Mouse (Mus musculus) layer of hippocampus, postnatal 14 days (tissue): ENCODE measurements around the gene Mrgprb8. TPM values are rescaled to one million over a fixed set of nuclear protein-coding genes. Genes with fewer than 3 reads are reported as not detected.
"Not testable (repeated sequence)": the region's sequence is repeated elsewhere in the genome, so short reads cannot be mapped to it uniquely, and the experiment has no call there.

Experiments
- DNase-seq, 2 experiments: peaks; one replicate each; pipeline ENCODE4 v3.0.0; 2021 to 2022; ENCODE audit warnings: low spot score in 2 of 2, mixed read lengths in 1 of 2
- long read RNA-seq, 2 experiments: library from polyadenylated mRNA; stranded (forward); transcript quantifications; one replicate each; pipeline ENCODE4 v2.0.0; 2021
- total RNA-seq, 2 experiments: library from RNA; stranded (reverse); gene quantifications; 2 replicates each; pipeline ENCODE4 v1.2.3; 2021

Mrgprb8 gene
- total RNA-seq: not detected
- long read RNA-seq, experiment 1: 0 reads
- long read RNA-seq, experiment 2: 0 reads

DNA sequence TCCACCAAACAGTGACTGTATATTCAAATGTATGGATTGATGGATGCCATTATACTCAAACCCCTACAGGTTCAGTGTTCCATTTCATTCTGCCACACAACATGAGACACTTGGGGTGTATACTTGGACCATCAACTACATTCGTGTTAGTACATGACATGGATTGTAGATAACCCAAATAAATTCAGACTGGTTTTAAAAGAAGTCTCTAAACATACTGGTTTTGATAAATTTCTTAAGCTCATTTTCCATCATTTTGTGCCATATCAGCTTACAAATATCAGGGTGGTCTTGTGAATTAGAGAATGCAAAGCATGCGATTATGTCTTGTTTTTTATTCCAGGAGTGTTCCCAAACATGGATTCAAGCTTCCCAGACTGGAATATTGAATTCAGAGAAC is at the start of gene Mrgprb8:
Mrgprb8 (plus strand) TSS at position 301 of the 400 bp plus-strand sequence.
- no peak for DNase-seq

DNA sequence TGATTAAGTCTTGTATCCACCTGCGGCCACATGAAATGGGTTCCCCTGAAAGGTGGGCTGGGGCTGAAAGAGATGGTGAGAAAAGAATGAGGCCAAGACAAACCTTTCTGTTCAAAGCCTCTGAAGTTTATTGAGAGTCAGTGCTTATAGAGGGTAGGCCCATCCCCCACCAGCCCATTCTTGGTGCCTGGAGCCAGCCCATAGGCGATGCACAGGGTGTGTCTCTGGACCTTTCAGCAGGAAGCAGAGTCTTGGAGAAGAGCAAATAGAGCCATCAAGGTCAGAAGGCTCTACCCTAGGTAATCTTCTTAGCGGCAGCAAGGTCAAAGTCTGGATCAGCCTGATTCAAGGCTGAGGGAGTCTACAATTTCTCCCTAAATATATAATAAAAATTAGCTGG is 47.6 kb downstream of the Mrgprb8 start:
- DNase-seq: not testable (repeated sequence)

DNA sequence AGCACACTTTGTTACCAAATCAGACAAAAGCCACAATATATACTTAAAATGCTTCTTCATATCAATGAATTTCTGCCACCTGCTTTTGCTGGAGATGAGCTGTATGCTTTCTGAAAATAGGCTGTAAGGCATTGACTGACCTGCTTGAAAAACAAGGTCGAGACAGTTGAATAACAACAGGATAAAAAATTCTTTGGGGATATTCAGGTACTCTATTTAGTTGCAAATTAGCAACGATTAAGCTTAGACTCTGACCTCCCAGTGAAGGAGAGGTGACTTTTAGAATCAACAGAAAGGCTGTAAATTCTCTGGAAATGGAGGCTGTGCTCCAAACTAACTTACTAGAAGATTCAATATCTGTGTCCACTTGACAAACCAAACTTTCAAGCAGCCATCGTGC is 48.3 kb downstream of the Mrgprb8 start:
- no peak for DNase-seq

Other genes with a start within 250 kb of the Mrgprb8 start
- not detected for gene Mrgprb5, start 219.5 kb upstream of the Mrgprb8 start, total RNA-seq
- gene Mrgprb4, start 189.2 kb upstream of the Mrgprb8 start, total RNA-seq: not detected
- under 1 TPM in 1 of 2 experiments, not detected in 1; 0.51 TPM for gene Mrgprb1, start 67.8 kb downstream of the Mrgprb8 start, total RNA-seq
- not detected for gene Mrgprx2, start 110.8 kb downstream of the Mrgprb8 start, total RNA-seq
- gene Mrgprb2, start 169.6 kb downstream of the Mrgprb8 start, total RNA-seq: not detected